Mouse (Mus musculus): Measurements from ENCODE around the gene Taf8.

DNA sequence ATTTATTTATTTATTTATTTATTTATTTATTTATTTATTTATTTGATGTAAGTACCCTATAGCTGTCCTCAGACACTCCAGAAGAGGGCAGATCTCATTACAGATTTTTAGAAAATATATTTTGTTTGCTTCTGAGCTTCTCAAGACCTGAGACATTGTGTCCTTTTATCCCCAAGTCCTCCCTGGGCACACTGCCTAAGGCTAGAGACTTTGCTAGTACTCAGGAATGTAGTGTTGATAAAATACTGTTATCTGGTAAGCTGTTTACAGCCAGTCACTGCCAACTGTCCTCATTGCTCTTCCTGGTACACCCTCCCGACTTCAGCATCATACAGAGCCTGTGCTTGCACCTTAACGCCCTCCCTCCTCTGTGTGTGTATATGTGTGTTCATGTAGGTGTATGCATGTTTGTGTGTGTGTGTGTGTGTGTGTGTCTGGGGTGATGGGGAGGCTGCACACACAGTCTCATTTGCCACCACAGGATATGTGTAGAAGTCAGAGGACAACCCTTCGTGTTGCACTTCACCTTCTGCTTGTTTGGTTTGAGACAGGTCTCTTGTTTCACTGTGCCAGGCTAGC is 42.7 kb downstream of the Taf8 start:
- TF ChIP-seq POLR2A (IDR thresholded peaks at IDR 0.05; ENCODE audit: insufficient read depth, low read depth, low read length), result no peak
- no peak for TF ChIP-seq CTCF (IDR thresholded peaks at IDR 0.05; ENCODE audit: insufficient read depth, low read depth, low read length)

Data from olfactory bulb, adult 2 months (tissue).